Mouse (Mus musculus): ENCODE measurements at regions not wholly inside any gene's neighbourhood (a gene's known extent, or its start where the extent isn't known, plus 50 kb on each side); places are given as distances from the start of the nearest gene placed in this dataset.

DNA sequence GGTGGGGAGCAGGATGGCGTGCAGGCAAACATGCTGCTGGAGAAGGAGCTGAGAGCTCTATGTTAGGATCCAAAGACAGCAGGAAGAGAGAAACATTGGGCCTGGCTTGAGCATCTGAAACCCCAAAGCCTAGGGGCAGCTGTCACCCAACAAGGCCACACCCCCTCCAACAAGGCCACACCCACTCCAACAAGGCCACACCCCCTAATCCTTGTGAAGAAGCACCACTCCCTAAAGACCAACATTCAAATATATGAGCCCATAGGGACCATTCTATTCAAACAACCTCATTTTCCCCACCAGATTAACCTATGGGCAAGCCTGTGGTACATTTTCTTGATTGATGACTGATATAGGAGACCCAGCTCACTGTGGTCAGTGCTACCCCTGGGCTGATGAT, 67.9 kb upstream of the Nepro start:
- WGBS = 72% methylated on average over 1 of the region's 1 CpGs
- no peak for ATAC-seq (ENCODE audit: insufficient number of reproducible peaks, low FRiP score)

DNA sequence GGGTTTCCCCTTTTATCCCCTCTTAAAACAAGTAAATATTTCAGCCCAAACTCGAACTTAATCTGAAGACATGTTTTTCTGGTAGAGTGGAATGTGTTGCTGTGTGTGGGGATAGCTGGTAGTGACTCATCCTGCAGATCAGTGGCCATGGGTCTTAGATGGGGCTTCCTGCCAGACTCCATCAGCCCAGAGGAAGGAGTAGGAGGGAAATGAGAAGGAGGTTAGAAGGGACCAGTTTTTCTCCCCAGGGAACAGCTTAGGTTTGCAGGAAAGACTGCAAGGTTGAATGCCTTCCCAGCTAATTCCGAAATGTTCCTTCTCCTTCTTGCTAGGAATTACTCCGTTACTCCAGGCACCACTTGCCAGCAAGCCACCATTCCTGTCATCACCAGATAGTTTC, 68.8 kb upstream of the Nepro start:
- no peak for ATAC-seq (ENCODE audit: insufficient number of reproducible peaks, low FRiP score)
- no peak overlapping the region for H3K4me2 ChIP-seq
- H3K27ac ChIP-seq (ENCODE audit: poor library complexity, severe bottlenecking) = no peak overlapping the region
- no peaks in the 10 kb centered on the region for H3K9me3 ChIP-seq (replicated peaks)
- H3K4me3 ChIP-seq = no peak overlapping the region
- no peaks in the 10 kb centered on the region for H3K27me3 ChIP-seq (replicated peaks)
- H3K9ac ChIP-seq = no peak overlapping the region
- 56% methylated on average over 3 of the region's 3 CpGs for WGBS
- H3K4me1 ChIP-seq (replicated peaks) = peaks cover 3% of the 10 kb centered on the region; the same call in 1 of the 2 replicates
- H3K36me3 ChIP-seq = no peaks in the 10 kb centered on the region

More for the DNA sequence above, 67.9 kb upstream of the Nepro start:
- no peak overlapping the region for H3K4me3 ChIP-seq
- H3K4me2 ChIP-seq = no peak overlapping the region
- H3K9me3 ChIP-seq (replicated peaks) = no peaks in the 10 kb centered on the region
- H3K27me3 ChIP-seq (replicated peaks) = no peaks in the 10 kb centered on the region
- H3K4me1 ChIP-seq (replicated peaks) = peaks cover 3% of the 10 kb centered on the region; the same call in 1 of the 2 replicates
- no peak overlapping the region for H3K27ac ChIP-seq (ENCODE audit: poor library complexity, severe bottlenecking)
- no peaks in the 10 kb centered on the region for H3K36me3 ChIP-seq
- no peak overlapping the region for H3K9ac ChIP-seq

DNA sequence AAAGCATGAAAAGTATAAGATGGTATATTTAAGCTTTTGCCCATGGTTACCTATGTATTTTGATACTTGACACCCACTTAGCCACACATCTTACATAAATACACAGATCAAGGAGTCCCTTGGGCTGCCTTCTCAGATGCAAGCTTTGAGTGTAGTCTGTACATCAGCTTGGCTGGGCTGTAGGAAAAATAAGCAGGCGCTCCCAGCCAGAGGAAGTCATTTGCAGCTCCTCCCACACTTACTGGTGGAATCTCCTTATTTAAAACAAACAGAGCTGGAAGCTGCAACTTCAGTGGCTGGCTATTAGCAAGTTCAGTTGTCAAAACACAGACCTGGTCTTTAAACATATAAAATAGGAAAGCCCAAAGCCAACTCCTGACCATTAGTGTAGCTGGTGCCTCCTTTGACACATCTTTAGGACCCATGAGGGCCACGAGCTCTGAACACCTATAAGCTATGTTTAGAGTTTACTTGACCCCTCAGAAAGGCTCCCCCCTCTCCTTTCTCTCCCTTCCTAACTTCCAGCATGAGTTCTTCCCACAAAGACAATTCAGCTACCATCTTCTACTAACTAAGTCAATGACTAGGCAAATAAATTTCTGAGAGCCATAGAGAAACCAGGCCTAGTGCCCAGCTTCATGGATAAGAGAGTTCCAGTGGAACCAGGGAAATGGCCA, 75.4 kb upstream of the Nepro start:
- WGBS = 19% methylated on average over 2 of the region's 2 CpGs
- peak; percentile 74; the same call in 1 of the 2 replicates for ATAC-seq (ENCODE audit: insufficient number of reproducible peaks, low FRiP score)

DNA sequence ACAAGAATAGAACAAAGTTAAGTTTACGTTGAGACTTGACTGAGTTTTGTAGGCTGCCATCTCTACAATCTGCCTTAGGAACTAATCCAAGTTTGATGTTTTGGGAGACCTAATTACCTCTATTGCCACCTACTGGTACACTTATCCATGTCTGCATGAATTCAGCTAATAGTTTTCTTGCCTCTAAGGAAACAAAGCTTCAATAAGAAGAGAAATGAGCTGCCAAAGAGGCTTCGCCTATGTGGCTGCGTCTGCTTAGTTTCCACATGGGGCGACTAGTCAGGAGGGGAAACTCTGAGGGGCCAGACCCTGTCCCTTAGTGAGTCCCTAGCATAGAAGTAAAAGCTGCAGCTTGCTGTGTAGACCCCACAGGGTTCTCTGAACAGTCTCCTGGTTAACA, 80.1 kb upstream of the Nepro start:
- no peak for ATAC-seq (ENCODE audit: insufficient number of reproducible peaks, low FRiP score)
- H3K27ac ChIP-seq (ENCODE audit: poor library complexity, severe bottlenecking) = no peak overlapping the region
- 23% methylated on average over 4 of the region's 4 CpGs for WGBS

More for the DNA sequence above, 75.4 kb upstream of the Nepro start:
- Histone ChIP-seq H3K27me3 (replicated peaks) (no peaks in the 10 kb centered on the region), H3K27ac (ENCODE audit: poor library complexity, severe bottlenecking) (peak overlapping the region; percentile 80; the same call in 1 of the 2 replicates), H3K9me3 (replicated peaks) (no peaks in the 10 kb centered on the region), H3K4me2 (no peak overlapping the region), H3K9ac (no peak overlapping the region), H3K4me3 (no peak overlapping the region), H3K4me1 (replicated peaks) (no peaks in the 10 kb centered on the region; the same call in 1 of the 2 replicates), H3K36me3 (no peaks in the 10 kb centered on the region)

DNA sequence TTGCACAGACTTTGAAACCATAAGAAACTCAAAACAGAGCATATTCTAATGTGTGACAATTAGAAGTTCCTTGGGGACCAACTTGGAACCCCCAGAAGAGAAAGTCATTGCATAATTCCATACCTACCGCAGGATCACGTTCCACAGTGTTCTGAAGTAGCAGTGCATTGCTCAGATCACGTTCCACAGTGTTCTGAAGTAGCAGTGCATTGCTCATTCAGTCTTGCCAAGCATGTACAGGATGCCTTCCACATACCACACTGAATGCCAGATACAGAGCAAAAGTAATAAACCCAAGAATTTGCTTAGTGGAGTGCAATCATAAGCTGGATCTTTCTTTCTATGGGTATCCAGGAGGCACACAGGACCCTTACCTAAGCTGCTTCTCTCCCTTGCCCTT, 78.4 kb upstream of the Boc start:
- H3K9me3 ChIP-seq (replicated peaks) = no peaks in the 10 kb centered on the region
- no peak overlapping the region for H3K4me2 ChIP-seq
- H3K27ac ChIP-seq (ENCODE audit: poor library complexity, severe bottlenecking) = no peak overlapping the region
- no peak overlapping the region for H3K4me3 ChIP-seq
- H3K9ac ChIP-seq = no peak overlapping the region
- WGBS = 73% methylated on average over 3 of the region's 3 CpGs
- H3K36me3 ChIP-seq = no peaks in the 10 kb centered on the region
- H3K4me1 ChIP-seq (replicated peaks) = peaks cover 10% of the 10 kb centered on the region
- no peak for ATAC-seq (ENCODE audit: insufficient number of reproducible peaks, low FRiP score)
- no peaks in the 10 kb centered on the region for H3K27me3 ChIP-seq (replicated peaks)

More for the DNA sequence above, 80.1 kb upstream of the Nepro start:
- Histone ChIP-seq H3K9ac (no peak overlapping the region), H3K9me3 (replicated peaks) (no peaks in the 10 kb centered on the region), H3K4me3 (no peak overlapping the region), H3K4me1 (replicated peaks) (no peaks in the 10 kb centered on the region; the same call in 1 of the 2 replicates), H3K4me2 (no peak overlapping the region), H3K27me3 (replicated peaks) (no peaks in the 10 kb centered on the region), H3K36me3 (no peaks in the 10 kb centered on the region)

DNA sequence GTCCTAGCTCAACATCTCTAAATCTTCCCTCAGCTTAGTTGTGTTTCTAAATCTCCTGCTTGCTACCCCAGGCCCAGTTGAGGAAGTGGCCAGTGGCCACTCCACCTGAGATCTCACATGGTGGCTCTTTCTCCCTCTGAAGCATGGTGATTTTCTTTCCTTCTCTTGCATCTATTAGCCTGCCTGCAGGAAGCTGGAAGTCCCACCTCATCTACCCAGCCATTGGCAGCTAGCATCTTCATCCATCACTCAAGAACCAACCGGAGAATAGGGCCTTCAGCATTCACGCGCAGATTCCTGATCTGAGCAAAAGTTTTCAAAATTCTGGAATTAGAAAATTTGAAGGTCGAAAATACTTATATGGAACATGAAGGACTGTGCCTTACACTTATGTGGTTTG, 75.8 kb upstream of the Boc start:
- no peak for ATAC-seq (ENCODE audit: insufficient number of reproducible peaks, low FRiP score)
- no peak overlapping the region for H3K4me3 ChIP-seq
- H3K9me3 ChIP-seq (replicated peaks) = no peaks in the 10 kb centered on the region
- no peak overlapping the region for H3K4me2 ChIP-seq
- H3K27ac ChIP-seq (ENCODE audit: poor library complexity, severe bottlenecking) = no peak overlapping the region
- peaks cover 23% of the 10 kb centered on the region for H3K4me1 ChIP-seq (replicated peaks)
- H3K27me3 ChIP-seq (replicated peaks) = no peaks in the 10 kb centered on the region
- H3K9ac ChIP-seq = no peak overlapping the region
- H3K36me3 ChIP-seq = no peaks in the 10 kb centered on the region
- WGBS = 85% methylated on average over 4 of the region's 4 CpGs

DNA sequence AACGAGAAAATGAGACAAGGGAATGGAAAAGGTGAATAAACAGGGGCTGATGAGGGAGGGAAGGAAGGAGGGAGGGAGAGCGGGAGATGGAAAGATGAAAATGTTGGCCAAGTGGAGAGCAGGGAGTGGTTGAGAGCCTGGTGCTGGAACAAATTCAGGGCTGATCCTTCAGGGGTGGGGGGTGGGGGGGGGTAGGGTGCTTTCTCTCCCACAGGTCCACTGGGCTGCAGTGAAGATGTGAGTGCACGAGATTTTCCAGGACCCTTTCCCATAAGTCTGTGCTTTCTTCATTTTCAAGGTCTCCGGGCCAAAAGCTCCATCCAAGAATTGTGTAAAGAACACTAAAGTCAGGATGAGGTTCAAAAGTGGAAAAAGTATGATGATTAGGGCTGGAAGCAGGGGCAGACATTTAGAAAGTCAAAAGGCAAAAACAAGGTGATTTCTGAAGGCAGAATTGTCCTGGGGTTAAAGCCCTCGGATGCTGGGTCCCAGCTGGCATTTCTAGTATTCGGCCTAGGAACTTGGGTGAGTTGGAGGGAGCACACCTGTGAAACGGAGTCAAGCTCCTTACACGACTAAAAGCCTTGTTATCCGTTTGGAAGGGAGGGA, 74.5 kb upstream of the Boc start:
- H3K4me3 ChIP-seq = no peak overlapping the region
- H3K27me3 ChIP-seq (replicated peaks) = no peaks in the 10 kb centered on the region
- peak overlapping the region; percentile 83 for H3K27ac ChIP-seq (ENCODE audit: poor library complexity, severe bottlenecking)
- no peak for ATAC-seq (ENCODE audit: insufficient number of reproducible peaks, low FRiP score)
- H3K4me1 ChIP-seq (replicated peaks) = peaks cover 23% of the 10 kb centered on the region
- WGBS = 46% methylated on average over 9 of the region's 9 CpGs
- peak overlapping the region; percentile 20; the same call in 1 of the 2 replicates for H3K4me2 ChIP-seq
- H3K36me3 ChIP-seq = no peaks in the 10 kb centered on the region
- no peak overlapping the region for H3K9ac ChIP-seq
- H3K9me3 ChIP-seq (replicated peaks) = no peaks in the 10 kb centered on the region

DNA sequence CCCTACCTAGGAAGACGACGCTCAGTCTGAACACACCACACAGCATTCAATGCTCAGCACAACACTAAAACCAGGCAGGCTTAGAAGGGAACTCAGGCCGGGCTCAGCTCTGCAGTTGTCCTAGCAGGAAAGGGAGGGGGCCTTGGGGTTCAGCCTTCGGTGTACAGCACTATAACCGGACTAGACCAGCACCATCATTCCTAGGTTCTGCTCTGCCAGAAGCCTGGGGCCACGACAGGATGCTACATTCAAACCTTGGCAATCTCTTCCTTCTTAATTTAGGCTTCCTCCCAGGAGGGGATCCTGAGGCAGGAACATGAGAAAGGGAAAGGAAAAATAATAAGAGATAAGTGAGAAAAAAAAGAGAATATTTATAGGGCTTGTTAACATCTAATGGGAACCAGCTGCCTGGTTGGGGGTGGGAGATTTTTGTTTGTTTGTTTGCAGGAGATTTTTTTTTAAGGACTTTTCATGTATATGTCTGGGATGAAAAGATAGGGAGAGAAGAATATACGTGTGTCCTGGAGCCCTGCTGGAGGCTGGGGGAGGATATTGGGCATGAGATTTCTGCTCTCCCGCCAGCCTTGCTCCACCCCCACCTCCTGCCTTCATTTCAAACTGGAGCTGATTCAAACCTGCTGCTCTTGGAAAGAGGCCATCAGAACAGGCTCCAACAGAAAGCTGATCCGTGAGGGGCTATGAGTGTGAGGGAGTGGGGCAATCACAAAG, 73.8 kb upstream of the Boc start:
- Histone ChIP-seq H3K27ac (ENCODE audit: poor library complexity, severe bottlenecking) (peak overlapping the region; percentile 83), H3K4me2 (no peak overlapping the region; the same call in 1 of the 2 replicates), H3K9me3 (replicated peaks) (no peaks in the 10 kb centered on the region), H3K27me3 (replicated peaks) (no peaks in the 10 kb centered on the region), H3K36me3 (no peaks in the 10 kb centered on the region), H3K4me1 (replicated peaks) (peaks cover 23% of the 10 kb centered on the region), H3K4me3 (no peak overlapping the region), H3K9ac (no peak overlapping the region; the same call in 1 of the 2 replicates)
- WGBS = 31% methylated on average over 9 of the region's 9 CpGs
- ATAC-seq (ENCODE audit: insufficient number of reproducible peaks, low FRiP score) = peak; percentile 84

DNA sequence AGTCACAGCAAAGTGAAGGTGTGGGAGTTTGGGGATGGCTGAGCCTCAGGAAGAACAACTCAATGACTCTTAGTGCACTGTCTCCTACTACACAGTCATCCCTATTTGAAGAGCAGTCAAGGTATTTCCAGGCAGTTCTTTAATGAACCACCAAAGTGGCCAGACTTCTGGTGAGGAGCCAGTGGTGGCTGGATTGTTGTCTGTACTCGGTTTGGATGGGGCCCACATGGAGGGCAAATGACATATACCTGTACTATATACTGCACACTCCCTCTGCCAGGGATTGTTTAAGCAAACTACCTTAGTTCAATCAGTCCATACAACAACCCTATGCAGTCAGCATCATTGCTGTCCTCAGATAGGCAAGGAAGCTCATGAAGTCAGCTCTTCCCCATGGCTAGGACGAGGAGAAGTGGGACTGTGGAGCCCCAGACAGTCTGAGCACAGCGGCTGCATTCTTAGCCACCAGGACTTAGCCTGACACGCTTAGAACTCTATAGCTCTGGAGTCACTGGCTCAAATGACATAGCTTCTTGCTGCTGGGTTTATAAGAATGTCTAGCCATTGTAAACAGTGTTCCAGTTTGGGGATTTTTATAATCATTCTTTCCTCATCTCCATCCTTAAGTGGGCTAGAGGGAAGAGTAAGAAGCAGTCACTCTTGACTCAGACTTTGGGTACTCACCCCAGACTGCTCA, 72.8 kb upstream of the Boc start:
- H3K4me2 ChIP-seq = no peak overlapping the region
- peak overlapping the region; percentile 83 for H3K27ac ChIP-seq (ENCODE audit: poor library complexity, severe bottlenecking)
- no peak overlapping the region; the same call in 1 of the 2 replicates for H3K9ac ChIP-seq
- ATAC-seq (ENCODE audit: insufficient number of reproducible peaks, low FRiP score) = no peak
- H3K4me3 ChIP-seq = no peak overlapping the region
- H3K4me1 ChIP-seq (replicated peaks) = peaks cover 23% of the 10 kb centered on the region
- WGBS = 61% methylated on average over 4 of the region's 4 CpGs
- H3K9me3 ChIP-seq (replicated peaks) = no peaks in the 10 kb centered on the region
- H3K27me3 ChIP-seq (replicated peaks) = no peaks in the 10 kb centered on the region
- no peaks in the 10 kb centered on the region for H3K36me3 ChIP-seq

DNA sequence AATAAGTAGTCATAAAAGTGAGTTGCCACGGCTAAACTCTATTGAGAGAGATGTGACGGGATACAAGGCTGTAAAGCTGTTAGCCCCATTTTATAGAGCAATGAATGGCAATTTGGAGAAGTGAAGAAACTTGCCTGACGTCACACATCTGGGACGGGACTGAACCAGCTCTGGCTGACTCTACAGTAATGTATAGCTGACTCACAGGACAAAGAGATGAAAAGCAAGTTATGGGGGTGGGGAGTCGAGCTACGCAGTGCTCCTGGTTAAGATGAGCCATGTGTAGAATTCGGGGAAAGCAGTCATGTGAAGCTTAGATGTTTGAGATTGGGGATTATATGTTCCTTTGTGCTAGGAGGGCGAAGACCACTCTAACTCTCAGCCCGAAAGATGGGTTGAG, 72.2 kb upstream of the Boc start:
- H3K27ac ChIP-seq (ENCODE audit: poor library complexity, severe bottlenecking) = no peak overlapping the region
- peaks cover 23% of the 10 kb centered on the region for H3K4me1 ChIP-seq (replicated peaks)
- no peak overlapping the region for H3K9ac ChIP-seq
- WGBS = 71% methylated on average over 9 of the region's 9 CpGs
- H3K36me3 ChIP-seq = no peaks in the 10 kb centered on the region
- H3K9me3 ChIP-seq (replicated peaks) = no peaks in the 10 kb centered on the region
- no peaks in the 10 kb centered on the region for H3K27me3 ChIP-seq (replicated peaks)
- no peak overlapping the region for H3K4me2 ChIP-seq
- ATAC-seq (ENCODE audit: insufficient number of reproducible peaks, low FRiP score) = no peak
- H3K4me3 ChIP-seq = no peak overlapping the region

DNA sequence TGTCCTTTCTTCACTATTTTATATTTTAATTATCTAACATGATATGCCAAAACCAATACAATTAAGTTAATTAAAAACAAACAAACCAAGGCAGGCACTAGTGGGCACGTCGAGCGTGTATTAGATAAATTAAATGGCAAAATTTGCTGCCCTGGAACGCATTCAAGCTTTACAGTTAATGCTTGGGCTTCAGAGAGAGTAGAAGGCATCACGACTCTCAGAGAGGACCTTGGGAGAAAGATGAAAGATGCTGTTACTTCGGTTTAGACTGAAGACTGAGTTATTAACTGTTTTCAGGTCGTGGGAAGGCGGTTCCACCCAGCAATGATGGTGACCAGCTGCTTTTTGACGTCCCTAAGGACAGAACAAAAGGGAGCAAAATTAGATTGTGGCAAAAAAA, 71.7 kb upstream of the Boc start:
- WGBS = 68% methylated on average over 9 of the region's 9 CpGs
- Histone ChIP-seq H3K4me2 (no peak overlapping the region), H3K9me3 (replicated peaks) (no peaks in the 10 kb centered on the region), H3K4me1 (replicated peaks) (peaks cover 23% of the 10 kb centered on the region), H3K27me3 (replicated peaks) (no peaks in the 10 kb centered on the region), H3K36me3 (no peaks in the 10 kb centered on the region), H3K9ac (no peak overlapping the region), H3K27ac (ENCODE audit: poor library complexity, severe bottlenecking) (no peak overlapping the region), H3K4me3 (no peak overlapping the region)
- no peak for ATAC-seq (ENCODE audit: insufficient number of reproducible peaks, low FRiP score)

All from heart, embryonic 12.5 days (tissue).